ENCODE assay signal across 8 mouse cellular contexts in genomic region chr19:44248081-44248853, GRCm38 (mm10). TPM values are rescaled to one million over a fixed set of nuclear protein-coding genes. Genes with fewer than 3 reads are reported as not detected.
DNase-seq lines count a peak whose midpoint lies in the region; ATAC-seq lines count a peak whose summit lies in the region.

No protein-coding gene starts in this region.

- intact Hi-C loops in left cerebral cortex, postnatal 10 days (cut with DNase I): loop anchor here (1.0 kb wide), 1 partner anchor 46 kb away; no protein-coding TSS in a partner anchor

- ATAC-seq in inflammation-experienced regulatory T-cells, adult 6 months: peak; percentile 97
- peak; percentile 98 for ATAC-seq in megakaryocyte-erythroid progenitor cell, adult 5-6 weeks (replicated peaks; ENCODE audit: low FRiP score, low TSS enrichment, poor library complexity, severe bottlenecking)

- DNase-seq in adipocyte (ENCODE audit: low spot score): peak; percentile 95
- DNase-seq in embryo, embryonic 10 days (ENCODE audit: low spot score): peak; percentile 100
- peak; percentile 91 for DNase-seq in gastrocnemius, postnatal 10 days
- peak; percentile 87 to 99 for DNase-seq in left cerebral cortex, postnatal 10 days (ENCODE audit: extremely low spot score in 1 of 2, low spot score in 2 of 2)
- DNase-seq in right cerebral cortex, postnatal 25 days: peak; percentile 89
- peak; percentile 94 to 96 for DNase-seq in urinary bladder, postnatal 4 days (ENCODE audit: low spot score in 2 of 2)

RNA-seq across cellular contexts. Expression of gene Scd3, which starts 45.2 kb away (rescaled TPM):
- total RNA-seq in gastrocnemius, postnatal 10 days (2021): not detected
- not detected for polyA plus RNA-seq in inflammation-experienced regulatory T-cells, adult 6 months (2017; shearing (Covaris generic))
- total RNA-seq in left cerebral cortex, postnatal 10 days (2021): 1 to 10 TPM; 1.3 to 1.5 TPM
- total RNA-seq in megakaryocyte-erythroid progenitor cell, adult 5-6 weeks (2014; fragmentation: Nextera tagmentation): not detected in 2 replicates
- total RNA-seq in megakaryocyte-erythroid progenitor cell, adult 5-6 weeks (2017): not detected in 2 replicates

RNA-seq across cellular contexts. Expression of gene Scd2, which starts 45.2 kb away (rescaled TPM):
- total RNA-seq in gastrocnemius, postnatal 10 days (2021): 10 to 100 TPM; 55.2 to 56.7 TPM
- polyA plus RNA-seq in inflammation-experienced regulatory T-cells, adult 6 months (2017; shearing (Covaris generic)): 10 to 100 TPM; 24.8 to 27.3 (median 25.3) TPM
- total RNA-seq in left cerebral cortex, postnatal 10 days (2021): 100 to 1,000 TPM; 603 to 619 TPM
- 56.2 and 62.2 TPM in 2 replicates for total RNA-seq in megakaryocyte-erythroid progenitor cell, adult 5-6 weeks (2014; fragmentation: Nextera tagmentation)
- 71.9 and 90.7 TPM in 2 replicates for total RNA-seq in megakaryocyte-erythroid progenitor cell, adult 5-6 weeks (2017)

RNA-seq across cellular contexts. Expression of gene Pkd2l1, which starts 56.0 kb away (rescaled TPM):
- total RNA-seq in gastrocnemius, postnatal 10 days (2021): not detected
- under 1 TPM in 1 of 3 experiments, not detected in 2; 0.10 TPM for polyA plus RNA-seq in inflammation-experienced regulatory T-cells, adult 6 months (2017; shearing (Covaris generic))
- not detected for total RNA-seq in left cerebral cortex, postnatal 10 days (2021)
- 0.04 TPM in 1 of 2 replicates, not detected in the other for total RNA-seq in megakaryocyte-erythroid progenitor cell, adult 5-6 weeks (2014; fragmentation: Nextera tagmentation)
- not detected in 2 replicates for total RNA-seq in megakaryocyte-erythroid progenitor cell, adult 5-6 weeks (2017)

Comparison
In these comparisons a context has a peak if more than half of its experiments do, and no peak if none do; other contexts are left out.
1. Peak in every context shown above with its lines: DNase-seq and ATAC-seq.
2. RNA of gene Scd2, which starts 45.2 kb away (total RNA-seq): 603 to 619 TPM in left cerebral cortex, postnatal 10 days; 56.2 to 90.7 TPM in megakaryocyte-erythroid progenitor cell, adult 5-6 weeks and 55.2 to 56.7 TPM in gastrocnemius, postnatal 10 days; every median in the first group is over 4 times any median in the second.